Mouse (Mus musculus) lung, adult 2 months (tissue): Measurements from ENCODE around the gene C1rl.

Experiments used
- CTCF ChIP-seq: fragments of 200-500 bp; IDR thresholded peaks from 2 replicates; pipeline ENCODE4 v1.5.1; 2011; ENCODE audit warnings: mild to moderate bottlenecking, low read length, control low read depth; ENCODE audit not compliant: insufficient read depth
- POLR2A ChIP-seq: fragments of 200-500 bp; IDR thresholded peaks from 2 replicates; pipeline ENCODE4 v1.6.1; 2011; ENCODE audit warnings: low read depth, mild to moderate bottlenecking, control low read depth, low read length, borderline replicate concordance; ENCODE audit errors: extremely low read depth

DNA sequence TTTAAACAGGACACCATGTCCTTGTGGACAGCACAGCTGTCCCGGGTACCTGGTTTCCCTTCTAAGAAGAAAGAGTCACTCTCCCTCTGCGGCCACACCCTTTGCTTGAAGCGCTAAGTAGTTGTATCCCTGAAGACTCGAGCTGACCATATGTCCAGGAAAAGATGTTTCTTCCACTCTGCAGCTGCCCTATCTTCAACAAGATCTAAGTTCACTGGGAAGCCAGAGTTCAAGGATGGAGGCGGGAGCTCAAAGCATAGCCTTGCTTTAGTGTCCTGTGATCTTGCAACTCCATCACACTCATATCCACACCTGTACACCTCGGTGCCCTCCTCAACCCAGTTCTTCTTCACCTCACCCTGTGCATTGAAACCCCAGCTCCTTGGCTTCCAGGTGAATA is 19.0 kb downstream of the C1rl start:
- TF ChIP-seq CTCF (no peak), POLR2A (no peak)
